Mouse (Mus musculus) retina, postnatal 7 days (tissue): ENCODE measurements at regions not wholly inside any gene's neighbourhood (a gene's known extent, or its start where the extent isn't known, plus 50 kb on each side); places are given as distances from the start of the nearest gene placed in this dataset.

Experiments used
- DNase-seq: peaks from one replicate; pipeline ENCODE4 v3.0.0-alpha.2; 2012; ENCODE audit warnings: low read depth, low spot score

DNA sequence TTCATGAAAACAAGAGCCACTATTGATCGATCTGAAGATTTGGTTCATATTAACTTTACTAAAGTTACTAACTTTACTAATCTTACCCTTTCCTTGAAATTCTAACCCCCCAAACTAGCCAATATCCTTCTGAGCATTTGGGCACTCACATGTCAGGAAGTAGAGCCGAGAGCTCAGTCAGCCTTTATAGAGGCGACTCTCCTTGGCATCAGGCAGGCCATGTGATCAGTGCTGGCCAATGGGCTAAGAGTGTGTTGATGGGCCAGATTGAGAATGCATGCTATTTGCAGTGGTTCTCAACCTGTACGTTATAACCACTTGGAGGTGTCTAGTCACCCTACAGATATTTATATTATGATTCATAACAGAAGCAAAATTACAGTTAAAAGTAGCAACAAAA is 69.6 kb upstream of the Slc35b4 start:
- DNase-seq = no peak

DNA sequence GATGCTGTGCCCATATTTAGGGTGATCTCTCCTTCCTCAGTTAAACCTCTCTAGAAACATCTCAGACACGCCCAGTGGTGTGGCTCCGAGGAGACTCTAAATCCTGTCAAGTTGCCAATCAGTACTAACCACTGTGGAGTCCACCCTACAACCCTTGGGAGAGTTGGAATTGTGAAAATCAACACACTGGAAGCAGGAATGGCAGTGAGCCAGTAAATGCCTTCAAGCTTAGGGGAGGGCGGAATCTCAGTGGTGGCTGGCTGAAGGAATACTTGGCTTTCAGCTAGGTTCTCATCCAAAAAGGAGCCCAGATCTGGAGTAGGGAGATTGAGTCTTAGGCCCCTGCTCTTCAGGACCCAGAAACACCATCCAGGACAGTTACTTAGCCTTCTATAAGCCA is 66.1 kb upstream of the Slc35b4 start:
- DNase-seq = no peak

DNA sequence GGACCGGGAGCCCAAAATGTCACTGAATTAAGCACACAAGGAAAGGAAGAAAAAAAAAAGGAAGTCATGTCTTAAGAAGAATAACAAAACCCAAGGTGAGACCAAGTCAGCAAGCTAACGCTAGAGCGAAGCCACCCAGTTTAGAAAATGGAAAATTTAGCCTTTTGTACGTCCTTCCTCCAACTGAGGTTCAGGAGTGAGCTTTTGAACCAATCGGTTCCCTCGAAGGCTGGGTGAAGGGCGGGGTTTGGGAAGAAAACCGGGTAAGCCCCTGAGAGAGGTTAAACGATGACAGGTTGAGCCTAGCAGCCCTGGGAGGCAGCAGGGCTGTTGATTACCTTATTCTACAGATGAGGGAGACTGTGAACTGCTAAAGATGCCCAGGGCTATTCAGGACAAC is 65.6 kb upstream of the Slc35b4 start:
- no peak for DNase-seq

DNA sequence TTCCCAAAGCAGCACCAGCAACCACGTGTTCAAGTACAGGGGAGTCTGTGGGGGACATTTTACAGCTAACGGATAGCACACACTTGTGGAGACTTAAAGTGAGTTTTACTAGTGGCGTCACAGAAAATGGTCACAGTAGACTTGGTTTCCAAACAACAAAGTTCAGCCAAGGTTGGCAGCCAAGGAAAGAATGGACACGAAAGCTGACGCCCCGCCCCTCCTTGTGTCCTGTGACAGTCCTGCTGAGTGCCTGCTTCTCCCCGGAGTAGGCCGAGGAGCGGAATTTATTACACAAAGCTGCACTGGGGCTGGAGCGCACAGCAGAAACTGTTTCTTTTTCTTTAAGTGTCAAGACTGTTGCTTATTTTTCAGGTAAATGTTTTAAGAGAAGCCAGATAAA is 58.2 kb upstream of the Slc35b4 start:
- DNase-seq = no peak

DNA sequence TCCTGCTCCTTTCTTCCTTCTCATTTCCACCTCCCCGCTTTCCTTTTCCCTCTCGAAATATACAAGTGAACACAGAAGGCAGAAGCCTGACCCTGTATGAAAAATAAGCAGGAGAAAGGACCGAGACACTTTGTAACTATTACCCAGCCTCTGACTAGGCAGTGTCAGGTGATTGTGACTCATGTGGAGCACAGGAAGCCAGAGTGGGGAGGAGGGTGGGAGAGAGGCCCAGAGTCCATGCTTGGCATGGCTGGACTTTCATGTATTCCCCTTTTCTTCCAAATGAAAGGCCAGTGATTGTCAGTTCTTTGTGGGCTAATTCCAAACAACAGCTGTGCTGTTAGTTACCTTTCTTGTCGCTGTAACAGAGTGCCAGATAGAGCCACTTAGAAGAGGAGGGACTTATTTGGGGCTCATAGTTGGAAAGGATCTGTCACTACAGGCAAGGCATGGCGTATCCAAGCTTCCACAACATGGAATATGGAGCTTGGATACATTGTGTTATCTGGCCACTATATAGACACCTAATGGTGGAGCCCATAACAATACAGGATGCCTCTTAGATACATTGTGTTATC is 57.6 kb upstream of the Slc35b4 start:
- DNase-seq = no peak

DNA sequence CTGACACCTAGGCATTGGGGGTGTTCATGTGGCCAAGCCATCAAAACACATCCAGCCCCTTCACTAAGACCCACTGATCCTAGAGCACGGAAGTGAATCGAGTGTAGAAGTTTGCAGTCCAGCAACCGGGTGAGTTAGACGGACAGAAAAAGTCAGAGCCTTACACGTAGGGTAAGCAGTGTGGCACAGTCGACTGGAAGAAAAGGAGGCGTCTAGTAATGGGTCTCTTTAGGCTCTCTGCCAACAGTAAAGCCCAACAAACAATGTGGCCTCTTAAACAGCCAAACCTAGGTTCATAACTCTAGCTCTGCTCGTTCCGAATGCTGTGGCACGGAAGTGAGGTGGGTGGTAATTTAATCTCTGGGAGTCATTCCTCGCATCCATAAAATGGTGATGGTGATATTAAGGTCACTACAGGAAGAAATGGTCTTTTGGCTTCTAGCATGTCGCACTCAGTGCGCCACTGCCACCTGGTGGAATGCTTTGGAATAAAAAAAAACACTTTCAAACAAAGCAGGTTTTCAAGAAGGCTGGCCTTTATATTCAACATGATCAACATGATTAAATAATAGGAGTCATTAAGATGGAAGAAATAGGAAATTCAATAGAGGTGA is 54.0 kb upstream of the Slc35b4 start:
- DNase-seq = peak; percentile 27

DNA sequence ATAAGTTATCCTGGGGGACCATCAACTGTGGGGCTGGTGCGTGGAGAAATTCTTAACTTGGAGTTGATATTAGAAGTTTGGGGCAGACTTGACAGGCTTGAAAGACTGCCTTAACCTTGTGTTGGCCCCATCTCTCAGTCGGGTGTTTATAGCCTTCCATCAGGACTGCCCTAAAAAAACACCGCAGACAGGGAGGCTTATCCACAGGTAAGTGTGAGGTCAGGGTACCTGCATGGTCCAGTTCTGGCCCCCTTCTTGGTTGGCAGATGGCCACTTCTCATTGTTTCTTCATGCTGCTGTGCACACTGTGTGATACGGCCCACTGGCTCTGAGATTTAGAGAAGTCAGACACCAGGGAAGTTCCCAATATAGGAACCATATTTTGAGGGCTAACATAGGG is 50.2 kb upstream of the Slc35b4 start:
- DNase-seq = no peak
